ENCODE assay signal across 9 mouse cellular contexts in genomic region chr5:22747305-22747704, GRCm38 (mm10). TPM values are rescaled to one million over a fixed set of nuclear protein-coding genes. Genes with fewer than 3 reads are reported as not detected.
DNase-seq lines count a peak whose midpoint lies in the region; ATAC-seq and TF ChIP-seq lines count a peak whose summit lies in the region.
"Had no signal": no experiment of that assay in that cellular context is flagged by ENCODE, and none has a peak within 500 bp of the region (broad histone marks: within the 10 kb centered on the region; RNA-seq: fewer than 3 reads in every experiment).

No protein-coding gene starts in this region.

- no peaks in the 10 kb centered on the region; the same call in 1 of the 2 replicates for H3K4me1 ChIP-seq in heart, postnatal 0 days (ENCODE audit: control insufficient read depth, insufficient read depth)
- H3K4me1 ChIP-seq in hindbrain, embryonic 12.5 days = peaks cover 13% of the 10 kb centered on the region; the same call in 1 of the 2 replicates
- no peaks in the 10 kb centered on the region for H3K4me1 ChIP-seq in midbrain, postnatal 0 days (ENCODE audit: insufficient read depth, low read length)

- H3K27me3 ChIP-seq in heart, postnatal 0 days (ENCODE audit: control insufficient read depth, insufficient read depth, low read length) = peaks cover 50% of the 10 kb centered on the region
- H3K27me3 ChIP-seq in hindbrain, embryonic 12.5 days = peaks cover 19% of the 10 kb centered on the region
- H3K27me3 ChIP-seq in midbrain, postnatal 0 days (ENCODE audit: insufficient read depth, low read length) = no peaks in the 10 kb centered on the region

- 0 out of 2 replicates have a peak overlapping the region, but pooled peaks have one; percentile 0 for H3K4me3 ChIP-seq in heart, postnatal 0 days (ENCODE audit: low read depth, low read length)
- peak overlapping the region; percentile 62; the same call in 1 of the 2 replicates for H3K4me3 ChIP-seq in hindbrain, embryonic 12.5 days
- H3K4me3 ChIP-seq in midbrain, postnatal 0 days (ENCODE audit: low read depth, low read length) = peak overlapping the region; percentile 77

- no peaks in the 10 kb centered on the region for H3K36me3 ChIP-seq in heart, postnatal 0 days (replicated peaks; ENCODE audit: control insufficient read depth, insufficient read depth, low read length)
- H3K36me3 ChIP-seq in hindbrain, embryonic 12.5 days = no peaks in the 10 kb centered on the region
- H3K36me3 ChIP-seq in midbrain, postnatal 0 days (ENCODE audit: insufficient read depth, low read length) = no peaks in the 10 kb centered on the region

- H3K9ac ChIP-seq in heart, postnatal 0 days (replicated peaks; ENCODE audit: low read depth, low read length) = no peak overlapping the region
- no peak overlapping the region for H3K9ac ChIP-seq in hindbrain, embryonic 12.5 days
- H3K9ac ChIP-seq in midbrain, postnatal 0 days (replicated peaks; ENCODE audit: low read length, poor library complexity, severe bottlenecking) = peak overlapping the region; percentile 84

- no peak for TF ChIP-seq CTCF in heart, postnatal 0 days (IDR thresholded peaks at IDR 0.05; ENCODE audit: low read depth)
- TF ChIP-seq CTCF in brain, embryonic 14.5 days (IDR thresholded peaks at IDR 0.05; ENCODE audit: borderline replicate concordance, extremely low read depth, insufficient read depth, insufficient read length) = no peak
- TF ChIP-seq CTCF in midbrain, postnatal 0 days (IDR thresholded peaks at IDR 0.05) = no peak

- H3K27ac ChIP-seq in heart, postnatal 0 days (ENCODE audit: low read depth) = no peak overlapping the region
- H3K27ac ChIP-seq in hindbrain, embryonic 12.5 days = no peak overlapping the region
- no peak overlapping the region for H3K27ac ChIP-seq in midbrain, postnatal 0 days (ENCODE audit: low read depth, low read length)

- H3K9me3 ChIP-seq in heart, postnatal 0 days (replicated peaks; ENCODE audit: control insufficient read depth, low read length) = no peaks in the 10 kb centered on the region
- no peaks in the 10 kb centered on the region for H3K9me3 ChIP-seq in hindbrain, embryonic 12.5 days (replicated peaks)
- H3K9me3 ChIP-seq in midbrain, postnatal 0 days (ENCODE audit: low read length) = no peaks in the 10 kb centered on the region

- TF ChIP-seq POLR2A in brain, embryonic 14.5 days (IDR thresholded peaks at IDR 0.05; ENCODE audit: borderline replicate concordance, extremely low read depth, insufficient read depth, insufficient read length, poor library complexity, severe bottlenecking) = no peak

- WGBS in heart, postnatal 0 days = 4% methylated on average over 7 of the region's 7 CpGs
- WGBS in hindbrain, embryonic 12.5 days = 8% methylated on average over 7 of the region's 7 CpGs
- WGBS in midbrain, postnatal 0 days = 2% methylated on average over 7 of the region's 7 CpGs

- no peak for TF ChIP-seq EP300 in heart, postnatal 0 days (IDR thresholded peaks at IDR 0.05; ENCODE audit: low read depth)

- no peak for DNase-seq in heart, postnatal 0 days (ENCODE audit: low spot score)
- DNase-seq in heart, adult 18-20 months = no peak
- DNase-seq in brain, embryonic 14.5 days (ENCODE audit: low read depth) = peak; percentile 35
- peak; percentile 30 for DNase-seq in midbrain, postnatal 0 days (ENCODE audit: low spot score)
- DNase-seq in layer of hippocampus, adult 18-20 months (ENCODE audit: low spot score in 2 of 2) = no peak
- DNase-seq in kidney, adult 9 months = no peak
- no peak for DNase-seq in c-Kit-positive CD71-positive TER-119-positive erythroid progenitor cells, embryonic 14.5 days (ENCODE audit: low spot score)
- DNase-seq: kidney, adult 11 months had no signal

- no peak for ATAC-seq in heart, postnatal 0 days (ENCODE audit: insufficient read depth, low read depth)
- ATAC-seq in hindbrain, embryonic 12.5 days (ENCODE audit: low FRiP score) = no peak
- ATAC-seq in midbrain, postnatal 0 days (ENCODE audit: low FRiP score) = no peak

- H3K4me2 ChIP-seq in heart, postnatal 0 days (ENCODE audit: low read depth, low read length) = no peak overlapping the region; the same call in 1 of the 2 replicates
- peak overlapping the region; percentile 82 for H3K4me2 ChIP-seq in hindbrain, embryonic 12.5 days (replicated peaks)
- peak overlapping the region; percentile 92 for H3K4me2 ChIP-seq in midbrain, postnatal 0 days (ENCODE audit: low read depth, low read length, poor library complexity, severe bottlenecking)

RNA-seq across cellular contexts. Expression of gene Lhfpl3, which starts 1.4 kb away (rescaled TPM):
- total RNA-seq in heart, postnatal 0 days (2014; rRNA removed; ENCODE audit: low replicate concordance) = not detected in 2 replicates
- polyA plus RNA-seq in heart, postnatal 0 days (2015; fragmentation: Nextera tagmentation; extraction: Ambion mirVana) = 0.10 and 0.18 TPM in 2 replicates
- total RNA-seq in heart, adult 18-20 months (2021) = not detected
- polyA plus RNA-seq in brain, embryonic 14.5 days (2012; rRNA removed) = 7.0 and 10.0 TPM in 2 replicates
- 2.0 and 2.6 TPM in 2 replicates for polyA plus RNA-seq in hindbrain, embryonic 12.5 days (2016; fragmentation: Nextera tagmentation; extraction: Ambion mirVana)
- 70.0 and 72.5 TPM in 2 replicates for total RNA-seq in midbrain, postnatal 0 days (2014; rRNA removed)
- 50.7 and 51.8 TPM in 2 replicates for polyA plus RNA-seq in midbrain, postnatal 0 days (2015; fragmentation: Nextera tagmentation; extraction: Ambion mirVana)
- 10 to 100 TPM; 12.4 to 12.9 TPM for total RNA-seq in layer of hippocampus, adult 18-20 months (2021)

Comparison
In these comparisons a context has a peak if more than half of its experiments do, and no peak if none do; other contexts are left out.
1. DNase-seq: peak in brain, embryonic 14.5 days (single experiment) and midbrain, postnatal 0 days (single experiment); none in heart, postnatal 0 days (single experiment), heart, adult 18-20 months (0 of 2), layer of hippocampus, adult 18-20 months (0 of 2), kidney, adult 9 months (single experiment) and c-Kit-positive CD71-positive TER-119-positive erythroid progenitor cells, embryonic 14.5 days (single experiment).
2. H3K4me3 ChIP-seq: peak in every context shown above with its lines; median percentile 77 in midbrain, postnatal 0 days; 62 in hindbrain, embryonic 12.5 days; 0 in heart, postnatal 0 days.
3. RNA of gene Lhfpl3, which starts 1.4 kb away (total RNA-seq): 70.0 to 72.5 TPM in midbrain, postnatal 0 days and 12.4 to 12.9 TPM in layer of hippocampus, adult 18-20 months; not detected in heart, adult 18-20 months and not detected in heart, postnatal 0 days; every median in the first group is over 10 times any median in the second.